Mouse (Mus musculus) left cerebral cortex, adult 2 months (tissue): ENCODE results near the gene Pcyox1. TPM values are rescaled to one million over a fixed set of nuclear protein-coding genes. Genes with fewer than 3 reads are reported as not detected.

Experiments used
- DNase-seq, 2 experiments: peaks; one replicate each; pipeline ENCODE4 v3.0.0; 2021 to 2022; ENCODE audit warnings: low spot score in 2 of 2, mixed read lengths in 1 of 2; ENCODE audit errors: extremely low spot score in 1 of 2
- H3K27ac ChIP-seq: fragments of 200-600 bp; 2 replicates; pipeline ENCODE4 v1.8.1; 2022
- H3K4me3 ChIP-seq: fragments of 200-600 bp; 2 replicates; pipeline ENCODE4 v1.8.1; 2022
- CTCF ChIP-seq: fragments of 200-600 bp; IDR thresholded peaks from 2 replicates; pipeline ENCODE4 v1.8.1; 2022; ENCODE audit warnings: antibody characterized with exemption, mild to moderate bottlenecking, moderate library complexity
- intact Hi-C: fragments of 180-260 bp; cut with DNase I; formaldehyde crosslinking; loops from one replicate; pipeline ENCODE4 v1.15.1; 2025
- total RNA-seq, 2 experiments: library from RNA; stranded (reverse); gene quantifications; 2 replicates each; pipeline ENCODE4 v1.2.3; 2021

The Pcyox1 gene
- total RNA-seq, 2 experiments from 2014 or later: 105 to 115 TPM

GRCm38 (mm10) chr6:86378341-86378740, 18.6 kb downstream of the Pcyox1 start:
- TF ChIP-seq CTCF: no peak
- no peak for DNase-seq
- H3K4me3 ChIP-seq: no peak overlapping the region
- H3K27ac ChIP-seq: no peak overlapping the region
- intact Hi-C loops: no loop called here

GRCm38 (mm10) chr6:86373556-86373955, 23.4 kb downstream of the Pcyox1 start:
- H3K27ac ChIP-seq: no peak overlapping the region
- no peak for DNase-seq
- no peak overlapping the region for H3K4me3 ChIP-seq
- TF ChIP-seq CTCF: no peak
- intact Hi-C loops: no loop called here

GRCm38 (mm10) chr6:86371950-86372516, 24.9 kb downstream of the Pcyox1 start:
- no peak for DNase-seq
- TF ChIP-seq CTCF: no peak
- Histone ChIP-seq H3K4me3 (peak overlapping the region; percentile 90), H3K27ac (peak overlapping the region; percentile 83)
- intact Hi-C loops: loop anchor here (2.0 kb wide), 1 partner anchor 25 kb away; the partner anchor contains the start of gene Pcyox1

GRCm38 (mm10) chr6:86371340-86371911, 25.5 kb downstream of the Pcyox1 start:
- TF ChIP-seq CTCF: no peak
- peak overlapping the region; percentile 93 for H3K27ac ChIP-seq
- intact Hi-C loops: loop anchor here (2.0 kb wide), 1 partner anchor 25 kb away; the partner anchor contains the start of gene Pcyox1
- DNase-seq: peak; percentile 96 to 97
- peak overlapping the region; percentile 90 for H3K4me3 ChIP-seq

- no peak for DNase-seq
- no peak for TF ChIP-seq CTCF
- peak within 1 kb of the TSS; percentile 90 for H3K4me3 ChIP-seq
- intact Hi-C loops: loop anchor here (2.0 kb wide), 1 partner anchor 26 kb away; the partner anchor contains the start of gene Pcyox1
- H3K27ac ChIP-seq: peak within 1 kb of the TSS; percentile 93
Observed at GRCm38 (mm10) chr6:86370764-86371339, 26.1 kb downstream of the Pcyox1 start, which contains the start of gene Snrpg. Gene Snrpg (plus strand): TSS chr6:86371304.

GRCm38 (mm10) chr6:86370093-86370713, 26.8 kb downstream of the Pcyox1 start:
- DNase-seq: no peak
- peak overlapping the region; percentile 93 for H3K27ac ChIP-seq
- H3K4me3 ChIP-seq: no peak overlapping the region
- intact Hi-C loops: loop anchor here (2.0 kb wide), 1 partner anchor 27 kb away; the partner anchor contains the start of gene Pcyox1
- peak; percentile 45 for TF ChIP-seq CTCF

GRCm38 (mm10) chr6:86368479-86368878, 28.5 kb downstream of the Pcyox1 start:
- Histone ChIP-seq H3K27ac (no peak overlapping the region), H3K4me3 (no peak overlapping the region)
- DNase-seq: no peak
- TF ChIP-seq CTCF: no peak
- intact Hi-C loops: no loop called here

- H3K27ac ChIP-seq: peak overlapping the region; percentile 95
- intact Hi-C loops: no loop called here
Observed at GRCm38 (mm10) chr6:86366853-86367249, 30.1 kb downstream of the Pcyox1 start.

GRCm38 (mm10) chr6:86366125-86366852, 30.7 kb downstream of the Pcyox1 start:
- peak; percentile 30 to 34 for DNase-seq
- Histone ChIP-seq H3K4me3 (peak overlapping the region; percentile 60), H3K27ac (peak overlapping the region; percentile 95)
- TF ChIP-seq CTCF: no peak
- intact Hi-C loops: no loop called here

More at GRCm38 (mm10) chr6:86366853-86367249, 30.1 kb downstream of the Pcyox1 start:
- no peak for DNase-seq
- no peak for TF ChIP-seq CTCF
- H3K4me3 ChIP-seq: no peak overlapping the region; the same call in 1 of the 2 replicates

GRCm38 (mm10) chr6:86365371-86366124, 31.4 kb downstream of the Pcyox1 start, which contains the start of gene Fam136a:
Gene Fam136a (plus strand): TSS chr6:86365646.
- peak within 1 kb of the TSS; percentile 60 for H3K4me3 ChIP-seq
- DNase-seq: peak; percentile 92
- TF ChIP-seq CTCF: peak; percentile 75
- intact Hi-C loops: loop anchor here (2.0 kb wide), 2 partner anchors 171 to 337 kb away; partner anchors contain the start of genes Add2 and Tgfa
- peak within 1 kb of the TSS; percentile 95 for H3K27ac ChIP-seq
